Mouse (Mus musculus) kidney, adult 2 months (tissue): ENCODE data around the gene Prr5l.

ENCODE experiments used
- CTCF ChIP-seq: fragments of 200-500 bp; conservative IDR thresholded peaks from 2 replicates; pipeline ENCODE4 v1.5.1; 2011; ENCODE audit warnings: low read depth, mild to moderate bottlenecking, control low read depth, low read length, moderate library complexity, mixed read lengths; ENCODE audit not compliant: insufficient read depth, insufficient read length
- POLR2A ChIP-seq: fragments of 200-500 bp; IDR thresholded peaks from one replicate; pipeline ENCODE4 v1.6.1; 2011; ENCODE audit warnings: low read depth, low read length, control low read depth

GRCm38 (mm10) chr2:101763503-101763902, 119.3 kb downstream of the Prr5l start:
- TF ChIP-seq POLR2A (no peak), CTCF (no peak)
